Mouse (Mus musculus) liver, postnatal 0 days (tissue): Measurements from ENCODE around the gene Gm5141. TPM values are rescaled to one million over a fixed set of nuclear protein-coding genes. Genes with fewer than 3 reads are reported as not detected.
"Not testable (repeated sequence)": the region's sequence is repeated elsewhere in the genome, so short reads cannot be mapped to it uniquely, and the experiment has no call there.

ENCODE experiments used
- ATAC-seq: fragments of 200-750 bp; cut with Nextera tagmentation; 2 replicates; pipeline ENCODE4 v1.8.0; 2017; ENCODE audit warnings: mild to moderate bottlenecking, moderate library complexity
- DNase-seq: peaks from one replicate; pipeline ENCODE4 v3.0.0-alpha.2; 2016
- H3K27ac ChIP-seq: fragments of 300-500 bp; sonication (generic); 2 replicates; pipeline ENCODE4 v1.5.1; 2014; ENCODE audit warnings: antibody characterized with exemption, moderate library complexity, mild to moderate bottlenecking, low read depth
- H3K27me3 ChIP-seq: fragments of 300-500 bp; sonication (generic); 2 replicates; pipeline ENCODE4 v1.6.1; 2014; ENCODE audit warnings: low read length, control low read depth, mixed read lengths; ENCODE audit not compliant: insufficient read depth
- H3K36me3 ChIP-seq: fragments of 300-500 bp; sonication (generic); replicated peaks from 2 replicates; pipeline ENCODE4 v1.6.1; 2014; ENCODE audit warnings: mild to moderate bottlenecking, control low read depth, low read length, moderate library complexity, mixed read lengths; ENCODE audit not compliant: insufficient read depth
- H3K4me1 ChIP-seq: fragments of 300-500 bp; sonication (generic); 2 replicates; pipeline ENCODE4 v1.6.1; 2014; ENCODE audit warnings: antibody characterized with exemption, mild to moderate bottlenecking, control low read depth; ENCODE audit not compliant: insufficient read depth
- H3K4me2 ChIP-seq: fragments of 300-500 bp; sonication (generic); 2 replicates; pipeline ENCODE4 v1.6.1; 2014; ENCODE audit warnings: low read depth, mild to moderate bottlenecking, low read length, moderate library complexity, mixed read lengths
- H3K4me3 ChIP-seq: fragments of 300-500 bp; sonication (generic); 2 replicates; pipeline ENCODE4 v1.5.1; 2014; ENCODE audit warnings: low read depth, low read length
- H3K9ac ChIP-seq: fragments of 300-500 bp; sonication (generic); replicated peaks from 2 replicates; pipeline ENCODE4 v1.6.1; 2014; ENCODE audit warnings: mild to moderate bottlenecking, moderate library complexity
- H3K9me3 ChIP-seq: fragments of 300-500 bp; sonication (generic); 2 replicates; pipeline ENCODE4 v1.6.1; 2016; ENCODE audit warnings: mild to moderate bottlenecking, control low read depth, low read length, mixed read lengths
- CTCF ChIP-seq: sonication (generic); IDR thresholded peaks from 2 replicates; pipeline ENCODE4 v1.5.1; 2016; ENCODE audit warnings: antibody characterized with exemption, low read depth
- EP300 ChIP-seq: IDR thresholded peaks from 2 replicates; pipeline ENCODE4 v1.6.1; 2016; ENCODE audit warnings: antibody characterized with exemption, low read depth, mild to moderate bottlenecking
- WGBS: fragments of 180-500 bp; shearing (Covaris S2); extraction: QIAGEN DNeasy Blood & Tissue Kit; methylation state at CpG from one replicate; pipeline ENCODE4 v1.1.7; 2014; ENCODE audit not compliant: insufficient replicate concordance; 5-methylcytosine and 5-hydroxymethylcytosine counted together
- microRNA counts: library from miRNA; unstranded; fragments of <30 nt; microRNA quantifications from one replicate; lab custom pipeline; 2015
- microRNA-seq: library from miRNA; unstranded; fragments of <30 nt; microRNA quantifications from one replicate; pipeline ENCODE4, GENCODE M21; 2016
- polyA plus RNA-seq: library from polyadenylated mRNA; unstranded; fragments of >200 nt; fragmentation: Nextera tagmentation; extraction: Ambion mirVana; gene quantifications from 2 replicates; pipeline ENCODE4 v1.2.1, GENCODE M21; 2015

The Gm5141 gene
- polyA plus RNA-seq, 1 experiment from 2014 or later = 0.80 TPM

- not testable (repeated sequence) for ATAC-seq, H3K4me2 ChIP-seq, H3K27ac ChIP-seq, H3K27me3 ChIP-seq, H3K4me3 ChIP-seq, H3K9ac ChIP-seq, H3K4me1 ChIP-seq, H3K9me3 ChIP-seq, H3K36me3 ChIP-seq
- DNase-seq = peak; percentile 34
- peak; percentile 62 for TF ChIP-seq CTCF
- 60% methylated on average over 2 of the region's 2 CpGs for WGBS
Observed at GRCm38 (mm10) chr13:62763806-62764205, 21.8 kb downstream of the Gm5141 start.

- Histone ChIP-seq H3K4me3 (peak within 1 kb of the TSS; percentile 53), H3K9ac (peak within 1 kb of the TSS; percentile 54; the same call in 1 of the 2 replicates), H3K4me2 (peak within 1 kb of the TSS; percentile 70)
- H3K36me3 ChIP-seq, H3K9me3 ChIP-seq, H3K27ac ChIP-seq, H3K27me3 ChIP-seq, H3K4me1 ChIP-seq: not testable (repeated sequence)
- DNase-seq (peak; percentile 63), ATAC-seq (peak; percentile 92)
- 10% methylated on average over 20 of the region's 20 CpGs for WGBS
Observed at GRCm38 (mm10) chr13:62760432-62761415, 24.9 kb downstream of the Gm5141 start, which contains the start of gene Platr25. Gene Platr25 (minus strand): TSS chr13:62760709.

- Histone ChIP-seq H3K4me3 (no peak overlapping the region), H3K9me3 (no peaks in the 10 kb centered on the region), H3K4me1 (no peaks in the 10 kb centered on the region), H3K27me3 (no peaks in the 10 kb centered on the region), H3K4me2 (no peak overlapping the region), H3K9ac (no peak overlapping the region), H3K36me3 (no peaks in the 10 kb centered on the region), H3K27ac (no peak overlapping the region)
- ATAC-seq (no peak), DNase-seq (no peak)
- WGBS = 87% methylated on average over 2 of the region's 2 CpGs
- TF ChIP-seq CTCF (no peak), EP300 (no peak)
Observed at GRCm38 (mm10) chr13:62733322-62733721, 52.3 kb downstream of the Gm5141 start.

MicroRNAs within 50 kb of the gene (microRNA counts, 519-probe panel; counts per million panel counts)
- microRNA mmu-miR-713 (lab: Ali Mortazavi, UCI) = not detected

Small RNAs within 50 kb of the gene (microRNA-seq; reads per million reads assigned to microRNA genes)
- gene Gm24588 (not detected), gene Mir713 (not detected)

Other genes with a start within 250 kb of the Gm5141 start
- 0.66 TPM in 1 of 2 replicates, not detected in the other for gene Zfp935, start 227.3 kb downstream of the Gm5141 start, polyA plus RNA-seq
- 2.8 and 2.9 TPM in 2 replicates for gene Zfp934, start 214.6 kb downstream of the Gm5141 start, polyA plus RNA-seq
- gene 6720489N17Rik, start 161.6 kb downstream of the Gm5141 start, polyA plus RNA-seq = 1.3 and 1.4 TPM in 2 replicates
- gene Platr25, start 25.1 kb downstream of the Gm5141 start, polyA plus RNA-seq = 2.2 and 2.4 TPM in 2 replicates
- 0.89 and 1.3 TPM in 2 replicates for gene Fbp2, start 72.6 kb upstream of the Gm5141 start, polyA plus RNA-seq
- gene Fbp1, start 102.5 kb upstream of the Gm5141 start, polyA plus RNA-seq = 2,442 and 2,581 TPM in 2 replicates
- 20.0 and 22.9 TPM in 2 replicates for gene 2010111I01Rik, start 179.1 kb upstream of the Gm5141 start, polyA plus RNA-seq